Mouse (Mus musculus): Measurements from ENCODE around the gene Mylk.
"Not testable (repeated sequence)": the region's sequence is repeated elsewhere in the genome, so short reads cannot be mapped to it uniquely, and the experiment has no call there.

The Mylk gene

GRCm38 (mm10) chr16:34768436-34768835 is 23.4 kb downstream of the Mylk start:
- no peak for DNase-seq (ENCODE audit: low read depth, low spot score)

GRCm38 (mm10) chr16:34770127-34770526 is 25.1 kb downstream of the Mylk start:
- no peak for DNase-seq (ENCODE audit: low read depth, low spot score)

GRCm38 (mm10) chr16:34772445-34773032 is 27.5 kb downstream of the Mylk start:
- DNase-seq (ENCODE audit: low read depth, low spot score): no peak

- DNase-seq (ENCODE audit: low read depth, low spot score): no peak
Measured at GRCm38 (mm10) chr16:34782442-34782841, 37.4 kb downstream of the Mylk start.

GRCm38 (mm10) chr16:34783536-34783935 is 38.5 kb downstream of the Mylk start:
- no peak for DNase-seq (ENCODE audit: low read depth, low spot score)

GRCm38 (mm10) chr16:34784675-34785074 is 39.7 kb downstream of the Mylk start:
- DNase-seq (ENCODE audit: low read depth, low spot score): no peak

GRCm38 (mm10) chr16:34792555-34792954 is 47.5 kb downstream of the Mylk start:
- no peak for DNase-seq (ENCODE audit: low read depth, low spot score)

GRCm38 (mm10) chr16:34793000-34793399 is 48.0 kb downstream of the Mylk start:
- no peak for DNase-seq (ENCODE audit: low read depth, low spot score)

GRCm38 (mm10) chr16:34801222-34801621 is 56.2 kb downstream of the Mylk start:
- DNase-seq (ENCODE audit: low read depth, low spot score): no peak

GRCm38 (mm10) chr16:34804286-34805010 is 59.4 kb downstream of the Mylk start:
- peak; percentile 27 for DNase-seq (ENCODE audit: low read depth, low spot score)

GRCm38 (mm10) chr16:34806883-34807767 is 62.1 kb downstream of the Mylk start:
- DNase-seq (ENCODE audit: low read depth, low spot score): no peak

- no peak for DNase-seq (ENCODE audit: low read depth, low spot score)
Measured at GRCm38 (mm10) chr16:34807768-34808275, 62.8 kb downstream of the Mylk start.

- DNase-seq (ENCODE audit: low read depth, low spot score): no peak
Measured at GRCm38 (mm10) chr16:34812165-34812564, 67.2 kb downstream of the Mylk start.

- DNase-seq (ENCODE audit: low read depth, low spot score): not testable (repeated sequence)
Measured at GRCm38 (mm10) chr16:34813161-34813560, 68.2 kb downstream of the Mylk start.

GRCm38 (mm10) chr16:34813570-34813969 is 68.6 kb downstream of the Mylk start:
- no peak for DNase-seq (ENCODE audit: low read depth, low spot score)

- no peak for DNase-seq (ENCODE audit: low read depth, low spot score)
Measured at GRCm38 (mm10) chr16:34814612-34815011, 69.6 kb downstream of the Mylk start.

- DNase-seq (ENCODE audit: low read depth, low spot score): no peak
Measured at GRCm38 (mm10) chr16:34816548-34816947, 71.5 kb downstream of the Mylk start.

GRCm38 (mm10) chr16:34825111-34825744 is 80.2 kb downstream of the Mylk start:
- no peak for DNase-seq (ENCODE audit: low read depth, low spot score)

- DNase-seq (ENCODE audit: low read depth, low spot score): no peak
Measured at GRCm38 (mm10) chr16:34834477-34834876, 89.5 kb downstream of the Mylk start.

GRCm38 (mm10) chr16:34839004-34839703 is 94.1 kb downstream of the Mylk start:
- DNase-seq (ENCODE audit: low read depth, low spot score): no peak

GRCm38 (mm10) chr16:34839704-34840331 is 94.8 kb downstream of the Mylk start:
- no peak for DNase-seq (ENCODE audit: low read depth, low spot score)
